Mouse (Mus musculus) CD4-positive, CD25-positive, alpha-beta regulatory T cell, adult 4 months (primary cell): ENCODE results near the gene Gm364. TPM values are rescaled to one million over a fixed set of nuclear protein-coding genes. Genes with fewer than 3 reads are reported as not detected.

ENCODE experiments used
- ATAC-seq: one replicate; pipeline ENCODE4 v1.8.0; 2017
- polyA plus RNA-seq, 2 experiments: library from polyadenylated mRNA; unstranded; fragments of 100-300 nt; shearing (Covaris generic); gene quantifications; one replicate each; pipeline ENCODE4 v1.2.1; 2017

Gene Gm364
- polyA plus RNA-seq, result not detected

DNA sequence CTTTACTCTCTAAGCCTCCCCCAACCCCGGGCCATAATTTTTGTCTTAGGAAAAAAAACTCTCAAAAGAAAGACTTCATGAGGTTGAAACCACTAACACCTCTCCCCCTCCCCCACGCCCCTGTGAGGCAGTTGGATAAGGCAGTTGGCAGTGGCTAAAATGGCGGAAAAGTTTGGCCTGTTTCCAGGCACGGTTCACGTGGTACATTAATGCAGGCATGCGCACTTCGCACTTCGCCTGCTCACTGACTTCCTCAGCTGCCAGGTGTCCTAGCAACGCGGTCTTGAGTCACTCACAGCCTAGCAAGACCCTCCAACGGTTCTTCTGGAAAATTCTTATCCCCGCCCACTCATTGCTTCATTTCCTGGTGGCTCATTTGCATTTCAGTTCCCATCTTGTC, at the start of gene Gm364:
Gene Gm364 (plus strand): TSS at position 386 of the 400 bp plus-strand sequence.
- ATAC-seq, result no peak

DNA sequence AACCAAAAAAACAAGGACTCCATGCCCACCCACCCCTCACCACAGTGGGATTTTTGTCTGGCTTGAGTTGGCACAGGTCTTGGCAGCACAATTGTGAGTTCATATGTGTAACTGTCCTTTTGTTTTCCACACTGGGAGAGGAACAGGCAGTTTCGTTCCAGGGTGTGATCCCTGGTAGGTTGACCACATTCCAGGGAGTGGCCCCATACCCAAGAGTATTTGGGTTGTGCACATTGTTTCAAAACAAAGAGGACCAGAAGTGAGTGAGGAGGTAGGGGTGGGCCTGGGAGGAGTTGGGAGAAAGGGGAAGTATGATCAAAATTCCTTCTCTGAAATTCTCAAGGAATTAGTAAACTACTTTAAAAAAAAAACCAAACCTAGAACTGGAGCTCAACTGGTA, 49.6 kb upstream of the Gm364 start:
- ATAC-seq, result no peak

DNA sequence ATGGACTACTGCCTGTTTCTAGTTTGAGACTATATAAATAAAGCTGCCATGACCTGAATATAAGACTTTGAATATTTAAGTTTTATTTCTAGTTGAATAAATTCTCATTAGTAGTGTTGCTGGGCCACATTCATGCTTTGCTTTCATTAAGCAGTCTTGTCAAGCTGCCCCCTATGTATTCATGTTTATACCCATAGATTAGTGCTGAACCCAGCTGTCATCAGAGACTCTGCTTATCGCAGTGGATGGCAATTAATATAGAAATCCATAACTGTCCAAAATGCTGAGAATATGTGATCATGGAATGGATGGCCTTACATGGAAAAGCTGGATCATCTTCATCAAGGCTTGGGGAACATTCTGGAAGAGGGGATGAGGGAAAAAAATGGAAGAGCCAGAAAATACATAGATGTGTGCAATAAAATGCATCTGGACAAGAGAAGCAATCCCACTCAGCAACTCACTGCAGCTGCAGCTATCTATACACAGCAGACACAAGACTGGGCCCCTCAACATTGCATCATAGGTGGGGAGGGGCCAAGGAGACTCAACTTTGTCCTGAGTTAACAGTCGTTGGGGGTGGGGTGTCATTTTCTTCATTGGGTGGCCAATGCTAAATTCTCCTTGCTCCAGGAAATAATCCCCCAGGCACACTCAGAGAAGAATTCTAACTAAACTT, 43.9 kb upstream of the Gm364 start:
- no peak for ATAC-seq

DNA sequence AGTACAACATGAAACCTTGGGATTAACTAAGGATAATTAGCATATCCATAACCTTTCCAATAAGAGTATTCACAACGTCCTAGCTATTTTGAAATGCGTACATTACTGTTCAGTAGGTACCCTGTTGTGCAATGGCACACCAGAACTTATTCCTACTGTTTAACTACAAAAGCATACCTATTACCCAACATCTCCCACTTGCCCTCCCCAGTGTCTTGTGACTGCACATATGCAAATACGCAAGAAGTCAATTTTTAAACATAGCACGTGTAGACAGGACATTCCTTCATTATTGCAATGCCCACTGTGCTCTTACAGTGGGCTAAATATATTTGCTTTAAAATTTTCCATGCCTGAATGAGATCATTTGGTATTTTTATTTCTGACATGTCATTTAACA, 36.0 kb upstream of the Gm364 start:
- ATAC-seq, result no peak

DNA sequence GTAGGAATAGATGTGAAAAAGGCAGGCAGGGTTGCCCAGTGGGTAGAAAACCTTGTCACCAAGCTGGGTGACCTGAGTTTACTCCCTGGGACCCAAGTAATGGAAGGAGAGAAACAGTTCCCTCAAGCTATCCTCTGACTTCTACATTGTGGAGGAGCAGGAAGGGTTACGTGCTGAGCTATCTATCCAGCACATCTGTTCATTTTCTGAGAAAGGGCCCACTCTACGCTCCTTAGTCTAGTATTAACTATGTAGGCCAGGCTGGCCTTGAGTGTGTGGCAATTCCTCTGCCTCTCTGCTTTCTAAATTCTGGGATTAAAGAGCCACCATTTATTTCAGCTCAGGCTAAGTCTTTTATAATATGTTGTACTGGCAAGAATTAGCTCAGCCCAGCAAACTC, 35.4 kb upstream of the Gm364 start:
- no peak for ATAC-seq

DNA sequence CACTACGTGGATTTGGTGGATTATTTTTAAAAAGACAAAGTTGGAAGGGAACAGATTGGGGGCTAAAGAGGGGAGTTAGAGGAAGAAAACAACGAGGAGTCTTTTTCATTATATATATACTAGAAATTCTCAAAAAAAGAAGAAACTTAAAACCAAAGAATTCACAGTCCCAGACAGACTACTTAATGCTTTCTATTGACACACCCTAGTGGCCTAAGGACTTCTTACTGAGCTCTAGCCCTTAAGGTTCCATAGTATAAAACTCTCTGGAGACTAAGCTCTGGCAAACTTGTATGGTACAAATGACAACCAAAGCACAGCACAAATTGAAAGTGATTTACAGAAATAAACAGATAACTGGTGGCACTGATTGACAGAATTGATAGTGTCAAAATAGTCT, 34.9 kb upstream of the Gm364 start:
- no peak for ATAC-seq

DNA sequence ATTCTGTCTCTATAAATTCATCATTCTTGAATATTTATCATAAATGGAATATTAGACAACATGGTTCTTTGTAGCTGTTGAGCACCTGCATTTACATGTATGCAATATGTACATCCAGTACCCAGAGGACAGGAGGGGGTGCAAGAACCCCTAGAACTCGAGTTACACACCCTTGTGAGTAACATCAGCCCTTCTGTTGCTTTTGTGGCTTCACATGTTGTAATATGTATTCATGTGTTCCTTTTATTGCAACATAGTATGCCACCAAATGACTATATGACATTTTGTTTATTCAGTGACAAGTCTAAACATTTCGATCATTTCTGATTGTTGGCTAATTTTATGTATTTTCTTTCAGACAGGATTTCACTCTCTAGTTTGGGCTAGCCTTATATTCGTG, 31.9 kb upstream of the Gm364 start:
- ATAC-seq, result no peak

DNA sequence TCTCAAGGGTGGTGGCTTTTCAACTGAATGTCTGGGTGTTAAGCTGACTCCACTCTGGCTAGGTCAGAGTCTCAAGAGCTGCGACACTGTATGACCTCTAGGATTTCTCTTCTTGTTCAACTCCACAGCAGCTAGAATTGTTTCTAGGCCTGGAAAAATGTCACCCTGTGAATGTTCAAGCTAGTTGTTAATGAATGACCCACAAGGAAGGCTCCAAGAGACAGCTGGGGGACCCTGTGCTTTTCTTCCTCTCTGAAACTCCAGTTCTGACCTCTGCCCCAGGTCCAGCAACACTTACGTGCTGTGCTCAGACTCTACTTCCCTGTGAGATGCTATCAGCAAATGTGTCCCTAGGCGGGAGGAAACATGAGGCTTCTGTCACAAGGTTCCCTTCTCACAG, 30.4 kb upstream of the Gm364 start:
- ATAC-seq, result no peak

DNA sequence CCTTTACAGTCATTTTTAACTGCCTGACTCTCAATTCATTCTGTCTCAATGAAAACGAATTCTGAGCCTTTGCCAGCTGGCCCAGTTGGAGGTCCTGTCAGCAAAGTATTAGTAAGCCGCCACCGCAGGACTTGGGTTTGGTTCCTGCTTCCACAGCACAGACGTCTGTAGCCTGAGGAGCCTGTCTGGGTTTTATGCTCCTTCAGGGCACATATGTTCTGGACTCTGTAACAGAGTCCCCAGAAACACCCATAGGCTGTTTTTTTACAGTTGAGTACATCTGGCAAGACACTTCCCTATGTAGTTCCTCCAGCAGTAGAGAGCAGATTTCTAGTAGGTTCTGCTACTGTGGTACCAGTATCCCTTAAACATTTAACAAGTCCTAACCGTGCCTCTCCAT, 28.0 kb upstream of the Gm364 start:
- no peak for ATAC-seq

DNA sequence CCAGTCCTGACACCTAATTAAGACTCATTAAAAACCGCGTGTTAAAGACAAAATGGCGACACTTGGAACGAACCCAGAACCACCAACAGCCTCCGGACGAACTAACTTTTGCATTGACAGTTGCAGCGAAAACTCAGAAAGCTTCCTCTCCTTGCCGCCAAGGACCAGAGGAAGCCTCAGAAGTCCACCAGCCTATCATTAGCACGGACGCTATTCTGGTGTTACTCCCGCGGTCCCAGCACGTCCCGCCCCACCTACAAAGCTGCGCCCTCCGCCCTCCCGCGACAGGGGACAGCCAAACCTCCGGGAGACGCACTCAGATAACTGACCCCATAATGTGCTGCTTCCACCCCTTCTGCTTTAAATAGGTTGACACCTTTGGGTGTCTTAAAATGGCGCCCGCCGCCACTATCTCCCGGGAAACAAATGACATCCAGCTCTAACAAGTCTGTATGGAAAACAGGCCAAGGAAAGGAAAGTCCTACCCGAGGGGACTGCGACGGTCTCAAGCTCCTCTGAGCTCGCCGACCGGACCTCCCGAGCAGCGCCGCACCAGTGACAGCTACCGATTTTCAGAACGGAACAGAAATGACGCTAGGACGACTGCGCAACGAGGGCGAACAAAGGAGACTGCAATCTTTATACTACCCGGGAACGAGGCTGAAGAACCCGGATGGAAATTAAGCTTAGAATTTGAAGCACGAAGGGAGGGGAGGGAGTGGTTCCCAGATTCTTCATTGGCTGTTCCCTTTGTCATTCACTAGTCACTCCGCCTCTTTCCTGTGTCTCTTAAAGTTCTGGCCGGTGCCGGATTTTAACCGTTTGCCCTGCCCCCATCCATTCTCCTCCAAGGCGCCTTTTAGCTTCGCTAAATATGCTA, 16.3 kb upstream of the Gm364 start, which contains the start of gene Rbmx:
Gene Rbmx (minus strand): TSS at position 670 of the 880 bp plus-strand sequence.
- ATAC-seq, result peak; percentile 95

DNA sequence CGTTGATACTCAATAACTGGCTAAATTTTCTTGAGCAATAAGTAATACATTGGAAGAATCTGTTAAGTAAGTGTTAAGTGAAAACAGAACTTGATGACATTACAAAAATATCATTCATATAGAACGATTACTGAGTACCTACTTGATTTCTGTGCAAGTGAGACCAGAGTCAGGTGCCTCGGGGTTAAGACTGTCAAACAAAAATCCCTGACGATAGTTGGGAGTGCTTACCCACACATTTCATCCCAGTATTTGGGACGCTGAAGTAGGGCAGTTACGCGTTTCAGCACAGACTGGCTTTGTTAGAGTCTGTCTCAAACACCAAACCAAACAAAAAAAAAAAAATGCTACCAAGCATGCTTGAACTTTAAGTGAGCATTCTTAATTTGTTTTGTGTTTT, 15.5 kb upstream of the Gm364 start:
- no peak for ATAC-seq

DNA sequence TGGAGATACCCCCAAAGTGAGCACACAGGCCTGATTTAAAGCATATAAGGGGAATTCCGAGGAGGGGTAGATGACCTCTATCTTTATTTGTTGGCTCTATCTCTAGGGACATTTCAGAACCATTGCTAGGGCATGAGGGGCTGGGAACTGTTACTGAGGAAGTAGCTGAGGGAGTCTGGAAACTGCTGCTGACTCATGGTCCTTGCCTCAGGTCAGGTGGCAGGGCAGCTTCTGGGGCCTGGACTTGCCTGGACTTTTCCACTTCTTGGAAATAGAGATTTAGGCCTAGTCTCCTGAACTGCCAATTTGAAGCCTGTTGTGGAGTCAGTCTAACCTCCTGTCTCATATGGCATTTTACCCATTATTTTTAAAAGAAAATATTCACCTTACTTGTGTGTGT, 7.6 kb upstream of the Gm364 start:
- no peak for ATAC-seq

DNA sequence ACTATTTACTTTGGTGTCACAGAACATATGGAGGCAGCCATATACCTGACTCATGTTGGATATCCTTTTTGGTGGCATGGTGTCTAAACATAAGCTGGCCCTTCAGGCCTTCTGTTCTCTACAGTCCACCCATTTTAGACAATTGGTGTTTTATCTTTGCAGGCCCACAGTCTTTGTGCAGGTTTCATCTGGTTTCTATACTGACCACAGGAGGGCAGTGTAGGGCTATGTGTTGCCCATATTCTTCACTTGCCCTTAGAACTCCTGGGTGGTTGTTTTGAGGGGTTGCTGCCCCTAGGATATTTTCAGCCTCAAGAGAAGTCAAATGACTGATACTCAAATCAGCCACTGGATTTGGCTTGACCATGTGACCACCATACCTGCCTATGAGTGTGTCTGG, 5.3 kb upstream of the Gm364 start:
- no peak for ATAC-seq

DNA sequence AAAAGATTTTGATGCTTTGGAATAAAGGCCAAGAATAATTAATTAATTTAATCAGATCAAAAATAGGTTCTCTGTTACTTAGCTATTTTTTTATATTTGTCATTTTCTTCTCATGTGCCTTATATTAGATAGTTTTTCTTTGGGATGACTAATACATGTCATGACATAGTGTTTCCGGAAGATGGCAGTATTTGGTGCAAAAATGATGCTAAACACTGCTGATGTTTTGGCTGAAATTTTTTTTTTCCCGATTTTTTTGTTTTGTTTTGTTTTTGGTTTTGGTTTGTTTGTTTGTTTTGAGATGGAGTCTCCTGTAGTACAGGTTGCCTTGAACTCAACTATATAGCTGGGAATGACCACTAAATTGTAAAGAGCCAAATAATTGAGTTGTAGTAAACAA, 22.7 kb downstream of the Gm364 start:
- ATAC-seq, result no peak

DNA sequence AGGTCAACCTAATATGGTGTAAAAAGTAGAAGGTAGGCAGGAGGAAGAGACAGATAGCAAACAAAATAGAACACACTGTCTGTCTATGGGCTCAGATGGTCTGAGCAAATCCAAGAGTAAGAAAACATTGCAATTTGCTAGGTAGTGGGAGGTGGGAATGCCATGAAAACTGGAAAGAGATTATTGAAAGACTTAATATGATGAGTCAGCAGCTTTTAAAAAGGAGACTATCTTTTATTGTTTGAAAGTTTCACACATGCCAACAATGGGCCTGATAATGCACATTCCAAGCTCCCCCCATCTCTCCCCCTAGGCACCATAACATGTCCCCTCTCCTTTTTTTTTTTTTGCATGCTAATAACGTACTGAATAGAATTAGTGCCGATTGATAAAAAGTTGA, 24.9 kb downstream of the Gm364 start:
- ATAC-seq, result no peak

DNA sequence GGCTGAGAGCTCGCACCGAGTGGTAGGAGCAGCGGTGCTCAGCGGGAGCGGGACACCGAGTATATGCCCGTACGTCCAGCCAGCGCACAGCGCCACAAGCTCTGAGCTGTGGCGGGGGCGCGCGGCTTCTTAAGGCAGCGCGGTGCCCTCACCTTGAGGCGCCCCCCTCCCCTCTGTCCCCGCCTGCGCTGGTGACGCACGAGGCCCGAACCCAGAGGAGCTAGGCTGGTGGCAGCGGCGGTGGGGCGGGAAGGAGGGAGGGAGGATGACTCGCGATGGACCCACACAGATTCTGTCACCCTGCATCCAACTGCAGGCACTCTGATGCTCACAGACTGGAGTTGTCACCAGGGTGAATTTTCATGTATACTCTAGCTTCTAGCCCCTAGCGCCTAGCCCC, 94.7 kb downstream of the Gm364 start, which contains the start of gene Gpr101:
Gene Gpr101 (minus strand): TSS at position 124 of the 400 bp plus-strand sequence.
- no peak for ATAC-seq

DNA sequence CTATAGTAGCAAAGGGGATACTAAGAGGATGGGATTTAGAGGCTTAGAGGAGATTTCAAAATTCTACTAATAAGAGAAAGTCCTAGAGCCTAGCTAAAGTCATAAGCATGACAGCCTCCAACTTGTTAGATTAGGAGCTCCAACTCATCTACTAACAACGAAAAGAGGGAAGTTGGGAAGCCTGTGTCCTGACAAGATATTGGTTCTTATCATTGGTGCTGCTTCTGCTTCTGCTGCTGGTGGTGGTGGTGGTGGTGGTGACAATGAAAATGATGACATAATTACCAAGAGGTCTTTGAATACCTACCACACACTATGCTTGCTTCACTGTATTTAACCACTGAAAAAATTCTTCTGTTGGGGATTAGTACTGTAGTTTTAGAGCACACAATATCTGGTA, 97.3 kb downstream of the Gm364 start:
- ATAC-seq, result no peak

DNA sequence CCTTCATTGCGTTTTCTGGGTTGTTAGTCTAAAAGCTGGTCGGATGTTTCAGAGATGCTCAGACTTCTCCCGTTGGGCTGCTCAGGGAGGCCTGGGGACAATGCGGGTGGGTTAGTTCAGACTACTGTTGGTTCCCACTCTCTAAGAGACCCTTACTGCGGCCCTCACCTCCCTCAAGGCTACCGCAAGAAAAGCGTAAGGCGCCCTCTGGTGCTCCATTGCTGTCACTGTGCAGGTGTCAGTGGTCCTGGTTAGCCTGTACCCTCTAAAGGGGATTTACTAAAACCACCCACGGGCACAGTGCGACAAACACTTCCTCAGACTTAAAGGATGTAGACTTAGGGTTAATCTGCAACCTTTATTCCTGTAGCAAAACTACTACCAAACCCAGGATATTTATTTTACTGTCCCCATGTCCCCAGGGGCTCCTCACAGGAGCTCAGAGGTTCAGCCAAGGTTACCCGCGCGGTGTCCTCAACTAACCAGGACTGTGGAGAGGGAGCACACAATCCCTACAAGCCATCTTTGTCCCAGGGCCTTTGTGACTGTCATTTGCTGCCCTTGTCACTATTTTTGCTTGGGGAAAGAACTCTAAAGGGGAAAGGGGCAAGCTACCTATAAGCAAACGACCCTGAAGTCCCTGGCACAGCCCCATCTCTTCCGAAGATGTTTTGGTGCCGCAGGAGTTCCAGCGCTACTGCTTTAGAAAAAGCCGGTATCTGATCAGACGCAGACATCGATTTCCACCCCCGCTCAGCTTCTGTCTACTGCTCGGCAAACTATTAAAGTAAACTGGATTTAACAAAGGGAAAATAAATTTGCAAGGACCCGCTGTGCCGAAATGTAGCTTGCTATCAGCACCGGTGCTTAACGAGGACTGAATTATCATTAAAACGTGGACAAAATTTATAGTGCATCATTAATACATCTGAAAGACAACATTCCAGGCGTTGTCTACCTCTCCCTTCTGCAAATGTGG, 112.5 kb downstream of the Gm364 start:
- ATAC-seq, result no peak
